ENCODE assay signal across 1 mouse cellular context in the genomic region with DNA sequence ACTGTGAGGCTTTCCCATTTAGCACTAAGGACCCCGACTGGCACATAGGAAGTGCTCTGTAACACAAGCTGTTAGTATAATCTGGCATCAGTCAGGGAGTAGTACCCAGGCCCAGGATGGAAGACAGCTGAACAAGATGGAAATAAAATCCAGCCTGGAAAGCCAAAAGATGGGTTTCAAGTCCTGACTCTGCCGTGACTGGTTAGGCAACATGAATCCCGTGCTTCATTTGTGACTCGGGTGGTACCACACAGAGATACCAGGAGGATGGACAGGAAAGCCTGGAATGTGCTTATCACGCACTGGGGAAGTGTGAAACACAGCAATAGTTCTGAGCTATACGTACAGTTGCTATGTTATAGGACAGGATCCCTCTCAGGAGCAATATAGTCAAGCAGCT.
TF ChIP-seq lines count a peak whose summit lies in the region.

No protein-coding gene starts in this region.

TF ChIP-seq in MEL, 35 proteins besides CTCF, POLR2A, EP300 and RAD21 (continued from another document):
- no peak for TF ChIP-seq ZMIZ1 (IDR thresholded peaks at IDR 0.05; ENCODE audit: low read depth, low read length)
- TF ChIP-seq TCF12 (IDR thresholded peaks at IDR 0.05; ENCODE audit: low read depth, low read length) = no peak
